ENCODE assay signal across 15 mouse cellular contexts in the genomic region with DNA sequence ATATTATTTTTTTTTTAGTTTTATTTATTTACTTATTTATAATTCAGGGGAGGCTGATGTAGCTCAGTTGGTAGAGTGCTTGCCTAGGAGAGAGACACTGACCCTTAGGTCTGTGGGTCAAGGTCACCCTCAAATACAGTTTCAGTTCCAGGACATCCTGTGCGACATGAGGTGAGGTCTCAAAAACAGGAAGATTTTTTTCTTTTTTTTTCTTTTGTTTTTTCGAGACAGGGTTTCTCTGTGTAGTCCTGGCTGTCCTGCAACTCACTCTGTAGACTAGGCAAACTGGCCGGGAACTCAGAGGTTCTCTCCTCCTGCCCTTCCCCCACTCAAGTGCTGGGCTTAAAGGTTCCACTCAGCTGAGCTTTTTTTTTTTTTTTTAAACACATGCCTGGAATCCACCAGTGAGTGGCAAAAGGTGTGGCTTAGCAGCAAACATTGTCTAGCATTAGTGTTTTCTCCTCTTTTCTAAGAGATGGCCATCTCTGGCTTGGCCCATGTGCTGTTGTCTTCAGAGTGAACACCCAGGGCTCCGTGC. TPM values are rescaled to one million over a fixed set of nuclear protein-coding genes. Genes with fewer than 3 reads are reported as not detected.
A peak's percentile ranks its signal among the peaks of the same experiment; 100 is the strongest.
DNase-seq lines count a peak whose midpoint lies in the region; ATAC-seq and TF ChIP-seq lines count a peak whose summit lies in the region.
"Had no signal": no experiment of that assay in that cellular context is flagged by ENCODE, and none has a peak within 500 bp of the region (broad histone marks: within the 10 kb centered on the region; RNA-seq: fewer than 3 reads in every experiment).

No protein-coding gene starts in this region.

- no peak for TF ChIP-seq CTCF in CH12.LX (conservative IDR thresholded peaks at IDR 0.05 in 1 of 2, IDR thresholded peaks at IDR 0.05 in 1 of 2; ENCODE audit: low read depth in 2 of 2, low read length in 2 of 2)
- TF ChIP-seq CTCF in lung, embryonic 14.5 days (IDR thresholded peaks at IDR 0.05; ENCODE audit: low read depth): no peak
- TF ChIP-seq CTCF in thymus, adult 2 months (IDR thresholded peaks at IDR 0.05; ENCODE audit: borderline replicate concordance, control insufficient read depth, extremely low read depth, insufficient read depth, low read length, poor library complexity): no peak

- TF ChIP-seq RAD21 in CH12.LX (IDR thresholded peaks at IDR 0.05; ENCODE audit: low read depth, low read length): no peak

- H3K9me3 ChIP-seq in heart, embryonic 13.5 days: no peaks in the 10 kb centered on the region
- H3K9me3 ChIP-seq in heart, embryonic 12.5 days (replicated peaks): no peaks in the 10 kb centered on the region
- H3K9me3 ChIP-seq in CH12.LX (replicated peaks; ENCODE audit: low read length): no peaks in the 10 kb centered on the region
- H3K9me3 ChIP-seq in kidney, embryonic 15.5 days (replicated peaks): no peaks in the 10 kb centered on the region
- no peaks in the 10 kb centered on the region for H3K9me3 ChIP-seq in lung, embryonic 14.5 days (ENCODE audit: low read depth, low read length)
- H3K9me3 ChIP-seq: heart, embryonic 15.5 days; neural tube, embryonic 15.5 days had no signal

- dilution Hi-C loops in CH12.LX (cut with MboI; ENCODE audit: extremely low pct_ligation_motif_present, extremely low pct_unique_long_range_greater_than_20kb, low sequenced_read_pairs): no loop called here

- H3K9ac ChIP-seq in heart, embryonic 13.5 days: no peak overlapping the region
- no peak overlapping the region for H3K9ac ChIP-seq in heart, embryonic 12.5 days
- H3K9ac ChIP-seq in CH12.LX (ENCODE audit: insufficient read depth, low read depth): no peak overlapping the region
- H3K9ac ChIP-seq in kidney, embryonic 15.5 days: no peak overlapping the region
- no peak overlapping the region for H3K9ac ChIP-seq in lung, embryonic 14.5 days
- H3K9ac ChIP-seq: neural tube, embryonic 15.5 days had no signal

- peaks cover 36% of the 10 kb centered on the region for H3K4me1 ChIP-seq in heart, embryonic 13.5 days
- peaks cover 34% of the 10 kb centered on the region for H3K4me1 ChIP-seq in heart, embryonic 12.5 days (replicated peaks)
- H3K4me1 ChIP-seq in CH12.LX (ENCODE audit: control insufficient read depth in 1 of 2, insufficient read depth in 2 of 2): peaks cover 5 to 16% of the 10 kb centered on the region in 2 experiments
- H3K4me1 ChIP-seq in kidney, embryonic 15.5 days: peaks cover 52% of the 10 kb centered on the region
- H3K4me1 ChIP-seq in lung, embryonic 14.5 days (ENCODE audit: insufficient read depth): peaks cover 16% of the 10 kb centered on the region
- peaks cover 40% of the 10 kb centered on the region for H3K4me1 ChIP-seq in thymus, adult 2 months (replicated peaks; ENCODE audit: control insufficient read depth, insufficient read depth, low read length)

- H3K4me3 ChIP-seq in heart, embryonic 13.5 days: no peak overlapping the region
- no peak overlapping the region for H3K4me3 ChIP-seq in heart, embryonic 12.5 days
- H3K4me3 ChIP-seq in CH12.LX (replicated peaks in 1 of 3; ENCODE audit: low read depth in 2 of 3, low read length in 2 of 3, poor library complexity in 1 of 3): no peak overlapping the region
- no peak overlapping the region for H3K4me3 ChIP-seq in kidney, embryonic 15.5 days (replicated peaks)
- H3K4me3 ChIP-seq in lung, embryonic 14.5 days (ENCODE audit: low read depth, low read length): no peak overlapping the region
- H3K4me3 ChIP-seq in thymus, adult 2 months (ENCODE audit: control insufficient read depth, insufficient read depth, low read length): no peak overlapping the region

- peak; percentile 21 for DNase-seq in CH12.LX (ENCODE audit: extremely low read depth)
- DNase-seq in lung, embryonic 14.5 days: peak; percentile 40
- no peak for DNase-seq in right cerebral cortex, postnatal 36 days (ENCODE audit: low spot score in 2 of 2)
- no peak for DNase-seq in right cerebral cortex, postnatal 14 days
- DNase-seq in thymus, adult 2 months: no peak
- DNase-seq: gastrocnemius, postnatal 36 days; layer of hippocampus, adult 9-11 months; right cerebral cortex, adult 18-20 months; thymus, adult 18-20 months had no signal

- in situ Hi-C loops in CH12.LX (cut with MboI; ENCODE audit: low pct_ligation_motif_present, low pct_unique_long_range_greater_than_20kb, low sequenced_read_pairs): no loop called here

- TF ChIP-seq EP300 in CH12.LX (IDR thresholded peaks at IDR 0.05; ENCODE audit: low read length): no peak

- H3K27me3 ChIP-seq in heart, embryonic 13.5 days (replicated peaks): no peaks in the 10 kb centered on the region
- no peaks in the 10 kb centered on the region for H3K27me3 ChIP-seq in heart, embryonic 12.5 days (replicated peaks)
- H3K27me3 ChIP-seq in CH12.LX (replicated peaks): no peaks in the 10 kb centered on the region
- H3K27me3 ChIP-seq in kidney, embryonic 15.5 days: no peaks in the 10 kb centered on the region
- H3K27me3 ChIP-seq in lung, embryonic 14.5 days (ENCODE audit: insufficient read depth, low read length): peaks cover 6% of the 10 kb centered on the region; the same call in 1 of the 2 replicates
- peaks cover 10% of the 10 kb centered on the region; the same call in 1 of the 2 replicates for H3K27me3 ChIP-seq in thymus, adult 2 months (ENCODE audit: control insufficient read depth, insufficient read depth, low read length)
- H3K27me3 ChIP-seq: heart, embryonic 15.5 days; neural tube, embryonic 15.5 days had no signal

- no peak for ATAC-seq in heart, embryonic 13.5 days (ENCODE audit: extremely low read depth, insufficient number of reproducible peaks, low FRiP score, low TSS enrichment)
- no peak for ATAC-seq in heart, embryonic 12.5 days (ENCODE audit: insufficient number of reproducible peaks, low FRiP score)
- ATAC-seq in kidney, embryonic 15.5 days (replicated peaks; ENCODE audit: low FRiP score): no peak
- no peak for ATAC-seq in lung, embryonic 14.5 days (ENCODE audit: insufficient read depth)
- ATAC-seq: hindbrain, postnatal 0 days had no signal

- H3K79me2 ChIP-seq in CH12.LX (replicated peaks; ENCODE audit: control insufficient read depth, extremely low read depth, insufficient read depth, poor library complexity, severe bottlenecking): peaks cover 31% of the 10 kb centered on the region

- 59% methylated on average over 4 of the region's 4 CpGs for WGBS in heart, embryonic 13.5 days
- 47% methylated on average over 4 of the region's 4 CpGs for WGBS in heart, embryonic 12.5 days
- 35% methylated on average over 4 of the region's 4 CpGs for WGBS in kidney, embryonic 15.5 days
- 41% methylated on average over 4 of the region's 4 CpGs for WGBS in lung, embryonic 14.5 days
- 75% methylated on average over 4 of the region's 4 CpGs for WGBS in thymus, adult 2 months

- 0 out of 2 replicates have a peak overlapping the region, but pooled peaks have one; percentile 99 for H3K27ac ChIP-seq in heart, embryonic 13.5 days (replicated peaks)
- no peak overlapping the region for H3K27ac ChIP-seq in heart, embryonic 12.5 days (ENCODE audit: poor library complexity, severe bottlenecking)
- H3K27ac ChIP-seq in CH12.LX (ENCODE audit: insufficient read depth, low read depth): peak overlapping the region; percentile 40
- H3K27ac ChIP-seq in kidney, embryonic 15.5 days: peak overlapping the region; percentile 52
- no peak overlapping the region for H3K27ac ChIP-seq in lung, embryonic 14.5 days (ENCODE audit: low read depth)
- H3K27ac ChIP-seq in thymus, adult 2 months (ENCODE audit: control insufficient read depth, insufficient read depth, low read length): no peak overlapping the region

- H3K4me2 ChIP-seq in heart, embryonic 13.5 days: peak overlapping the region; percentile 99; the same call in 1 of the 2 replicates
- H3K4me2 ChIP-seq in heart, embryonic 12.5 days: no peak overlapping the region
- H3K4me2 ChIP-seq in CH12.LX (ENCODE audit: insufficient read depth, low read depth, poor library complexity, severe bottlenecking): no peak overlapping the region; the same call in 1 of the 2 replicates
- H3K4me2 ChIP-seq in kidney, embryonic 15.5 days: no peak overlapping the region
- no peak overlapping the region for H3K4me2 ChIP-seq in lung, embryonic 14.5 days

- TF ChIP-seq POLR2A in CH12.LX (IDR thresholded peaks at IDR 0.05; ENCODE audit: low read depth, low read length): no peak
- no peak for TF ChIP-seq POLR2A in thymus, adult 2 months (IDR thresholded peaks at IDR 0.05; ENCODE audit: control insufficient read depth, extremely low read depth, insufficient read depth, low read length, poor library complexity)

- peaks cover 21% of the 10 kb centered on the region for H3K36me3 ChIP-seq in heart, embryonic 13.5 days
- peaks cover 19% of the 10 kb centered on the region for H3K36me3 ChIP-seq in heart, embryonic 12.5 days
- peaks cover 37 to 52% of the 10 kb centered on the region in 2 experiments for H3K36me3 ChIP-seq in CH12.LX (replicated peaks in 1 of 2; ENCODE audit: control insufficient read depth in 1 of 2, insufficient read depth in 1 of 2, low read length in 1 of 2)
- peaks cover 17% of the 10 kb centered on the region for H3K36me3 ChIP-seq in kidney, embryonic 15.5 days
- H3K36me3 ChIP-seq in lung, embryonic 14.5 days (ENCODE audit: insufficient read depth): no peaks in the 10 kb centered on the region
- peaks cover 6% of the 10 kb centered on the region; the same call in 1 of the 2 replicates for H3K36me3 ChIP-seq in thymus, adult 2 months (ENCODE audit: control insufficient read depth, insufficient read depth, low read length)

RNA-seq across cellular contexts. Expression of a gene that starts 7.1 kb away (rescaled TPM):
- 8.2 and 8.8 TPM in 2 replicates for polyA plus RNA-seq in heart, embryonic 13.5 days (2015; fragmentation: Nextera tagmentation; extraction: Ambion mirVana)
- 9.8 and 10.4 TPM in 2 replicates for polyA plus RNA-seq in heart, embryonic 12.5 days (2016; fragmentation: Nextera tagmentation; extraction: Ambion mirVana)
- 33.2 and 61.7 TPM in 2 replicates for total RNA-seq in CH12.LX (2012; rRNA removed)
- total RNA-seq in CH12.LX (2014; rRNA removed): 23.2 and 25.4 TPM in 2 replicates
- polyA plus RNA-seq in CH12.LX (2012; ENCODE audit: insufficient read length, low read depth): 22.2 and 23.3 TPM in 2 replicates
- 12.3 and 12.4 TPM in 2 replicates for polyA plus RNA-seq in kidney, embryonic 15.5 days (2015; fragmentation: Nextera tagmentation; extraction: Ambion mirVana)
- polyA plus RNA-seq in lung, embryonic 14.5 days (2014; fragmentation: Nextera tagmentation; extraction: Ambion mirVana): 4.9 and 6.4 TPM in 2 replicates
- polyA plus RNA-seq in thymus, adult 2 months (2012; rRNA removed): 49.8 and 84.9 TPM in 2 replicates

RNA-seq across cellular contexts. Expression of a gene that starts 28.7 kb away (rescaled TPM):
- polyA plus RNA-seq in heart, embryonic 13.5 days (2015; fragmentation: Nextera tagmentation; extraction: Ambion mirVana): 14.3 and 16.5 TPM in 2 replicates
- polyA plus RNA-seq in heart, embryonic 12.5 days (2016; fragmentation: Nextera tagmentation; extraction: Ambion mirVana): 24.3 and 31.2 TPM in 2 replicates
- 47.6 and 53.3 TPM in 2 replicates for total RNA-seq in CH12.LX (2012; rRNA removed)
- 32.0 and 37.5 TPM in 2 replicates for total RNA-seq in CH12.LX (2014; rRNA removed)
- polyA plus RNA-seq in CH12.LX (2012; ENCODE audit: insufficient read length, low read depth): 81.0 and 94.2 TPM in 2 replicates
- polyA plus RNA-seq in kidney, embryonic 15.5 days (2015; fragmentation: Nextera tagmentation; extraction: Ambion mirVana): 28.9 and 33.0 TPM in 2 replicates
- polyA plus RNA-seq in lung, embryonic 14.5 days (2014; fragmentation: Nextera tagmentation; extraction: Ambion mirVana): 17.7 and 22.7 TPM in 2 replicates
- polyA plus RNA-seq in thymus, adult 2 months (2012; rRNA removed): 39.4 and 43.0 TPM in 2 replicates

RNA-seq across cellular contexts. Expression of a gene that starts 41.9 kb away (rescaled TPM):
- 10.7 TPM in 2 replicates for polyA plus RNA-seq in heart, embryonic 13.5 days (2015; fragmentation: Nextera tagmentation; extraction: Ambion mirVana)
- 11.0 and 12.1 TPM in 2 replicates for polyA plus RNA-seq in heart, embryonic 12.5 days (2016; fragmentation: Nextera tagmentation; extraction: Ambion mirVana)
- total RNA-seq in CH12.LX (2012; rRNA removed) (5.6 and 7.4 TPM in 2 replicates), CH12.LX (2014; rRNA removed) (1.1 and 1.5 TPM in 2 replicates)
- polyA plus RNA-seq in CH12.LX (2012; ENCODE audit: insufficient read length, low read depth): 9.3 and 9.5 TPM in 2 replicates
- 16.4 and 19.5 TPM in 2 replicates for polyA plus RNA-seq in kidney, embryonic 15.5 days (2015; fragmentation: Nextera tagmentation; extraction: Ambion mirVana)
- 14.3 and 14.5 TPM in 2 replicates for polyA plus RNA-seq in lung, embryonic 14.5 days (2014; fragmentation: Nextera tagmentation; extraction: Ambion mirVana)
- 44.7 and 62.2 TPM in 2 replicates for polyA plus RNA-seq in thymus, adult 2 months (2012; rRNA removed)

RNA-seq across cellular contexts. Expression of a gene that starts 56.0 kb away (rescaled TPM):
- 1.5 and 2.2 TPM in 2 replicates for polyA plus RNA-seq in heart, embryonic 13.5 days (2015; fragmentation: Nextera tagmentation; extraction: Ambion mirVana)
- polyA plus RNA-seq in heart, embryonic 12.5 days (2016; fragmentation: Nextera tagmentation; extraction: Ambion mirVana): 1.1 and 1.8 TPM in 2 replicates
- not detected in 2 replicates for total RNA-seq in CH12.LX (2012; rRNA removed)
- not detected in 2 replicates for total RNA-seq in CH12.LX (2014; rRNA removed)
- not detected in 2 replicates for polyA plus RNA-seq in CH12.LX (2012; ENCODE audit: insufficient read length, low read depth)
- 2.5 and 3.7 TPM in 2 replicates for polyA plus RNA-seq in kidney, embryonic 15.5 days (2015; fragmentation: Nextera tagmentation; extraction: Ambion mirVana)
- polyA plus RNA-seq in lung, embryonic 14.5 days (2014; fragmentation: Nextera tagmentation; extraction: Ambion mirVana): 1.7 and 2.0 TPM in 2 replicates
- polyA plus RNA-seq in thymus, adult 2 months (2012; rRNA removed): 3.2 and 4.1 TPM in 2 replicates

Comparison
In these comparisons a context has a peak if more than half of its experiments do, and no peak if none do; other contexts are left out.
1. H3K27ac ChIP-seq: peak in heart, embryonic 13.5 days (single experiment), CH12.LX (single experiment) and kidney, embryonic 15.5 days (single experiment); none in heart, embryonic 12.5 days (single experiment), lung, embryonic 14.5 days (single experiment) and thymus, adult 2 months (single experiment).
2. DNase-seq: peak in CH12.LX (single experiment) and lung, embryonic 14.5 days (single experiment); none in right cerebral cortex, postnatal 36 days (0 of 2), right cerebral cortex, postnatal 14 days (single experiment) and thymus, adult 2 months (single experiment).